Mouse (Mus musculus) MEL (cell line): ENCODE results near the gene Mrpl9. TPM values are rescaled to one million over a fixed set of nuclear protein-coding genes. Genes with fewer than 3 reads are reported as not detected.

Source experiments
- DNase-seq: peaks from one replicate; pipeline ENCODE4 v3.0.0; 2011; ENCODE audit warnings: low read depth, low spot score
- H3K27ac ChIP-seq: 2 replicates; pipeline ENCODE4 v1.5.1; 2012; ENCODE audit warnings: low read depth, mild to moderate bottlenecking, control low read depth, low read length, moderate library complexity; ENCODE audit not compliant: control insufficient read depth
- H3K27me3 ChIP-seq, 2 experiments: fragments of 150-350 bp in 1 of 2; sonication (generic) in 1 of 2; 2 replicates each; pipeline ENCODE4 v1.6.1; 2012; ENCODE audit warnings: low read length in 2 of 2, mild to moderate bottlenecking in 2 of 2, improper control_type of control experiment in 1 of 2, moderate library complexity in 1 of 2; ENCODE audit not compliant: insufficient read depth in 2 of 2, control insufficient read depth in 1 of 2
- H3K36me3 ChIP-seq, 2 experiments: 2 replicates each; pipeline ENCODE4 v1.6.1; 2012 to 2014; ENCODE audit warnings: low read length in 2 of 2, improper control_type of control experiment in 1 of 2, inconsistent platforms in 1 of 2, mild to moderate bottlenecking in 1 of 2; ENCODE audit not compliant: insufficient read depth in 2 of 2, control insufficient read depth in 1 of 2
- H3K4me1 ChIP-seq, 2 experiments: fragments of 150-350 bp in 1 of 2; sonication (generic) in 1 of 2; 2 replicates each; pipeline ENCODE4 v1.6.1; 2012; ENCODE audit warnings: low read length in 2 of 2, improper control_type of control experiment in 1 of 2, mild to moderate bottlenecking in 1 of 2; ENCODE audit not compliant: insufficient read depth in 2 of 2, control insufficient read depth in 1 of 2
- H3K4me3 ChIP-seq, 2 experiments: fragments of 150-350 bp in 1 of 2; sonication (generic) in 1 of 2; 2 replicates each; pipeline ENCODE4 v1.5.1; 2012; ENCODE audit warnings: low read depth in 2 of 2, low read length in 2 of 2, mild to moderate bottlenecking in 2 of 2, moderate library complexity in 2 of 2, control low read depth in 1 of 2, improper control_type of control experiment in 1 of 2; ENCODE audit not compliant: control insufficient read depth in 1 of 2, insufficient read depth in 1 of 2
- H3K79me2 ChIP-seq: 2 replicates; pipeline ENCODE4 v1.6.1; 2012; ENCODE audit warnings: mild to moderate bottlenecking, low read length, moderate library complexity; ENCODE audit not compliant: control insufficient read depth, poor library complexity, insufficient read depth
- H3K9ac ChIP-seq: 2 replicates; pipeline ENCODE4 v1.6.1; 2012; ENCODE audit warnings: low read depth, mild to moderate bottlenecking, control low read depth, low read length, moderate library complexity; ENCODE audit not compliant: control insufficient read depth, poor library complexity, severe bottlenecking
- H3K9me3 ChIP-seq: fragments of 150-350 bp; sonication (generic); replicated peaks from 2 replicates; pipeline ENCODE4 v1.6.1; 2012; ENCODE audit warnings: mild to moderate bottlenecking, low read length, improper control_type of control experiment, moderate library complexity; ENCODE audit not compliant: insufficient read depth
- CTCF ChIP-seq, 3 experiments: IDR thresholded peaks in 2 of 3; conservative IDR thresholded peaks in 1 of 3; 2 replicates each; pipeline ENCODE4 v1.5.1; 2011 to 2012; ENCODE audit warnings: low read length in 3 of 3, low read depth in 2 of 3, mild to moderate bottlenecking in 2 of 3, improper control_type of control experiment in 1 of 3, inconsistent platforms in 1 of 3, mixed read lengths in 1 of 3, moderate library complexity in 1 of 3; ENCODE audit not compliant: control insufficient read depth in 1 of 3, insufficient read depth in 1 of 3, poor library complexity in 1 of 3, severe bottlenecking in 1 of 3
- ELF1 ChIP-seq: IDR thresholded peaks from 2 replicates; pipeline ENCODE4 v1.6.1; 2014; ENCODE audit warnings: low read depth, mild to moderate bottlenecking, inconsistent platforms, low read length, improper control_type of control experiment, moderate library complexity
- MAFK ChIP-seq: IDR thresholded peaks from 2 replicates; pipeline ENCODE4 v1.6.1; 2011; ENCODE audit warnings: low read depth, mild to moderate bottlenecking, low read length, improper control_type of control experiment, borderline replicate concordance
- MYC ChIP-seq: IDR thresholded peaks from 2 replicates; pipeline ENCODE4 v1.6.1; 2011; ENCODE audit warnings: low read depth, mild to moderate bottlenecking, low read length, improper control_type of control experiment, moderate library complexity
- POLR2A ChIP-seq, 2 experiments: IDR thresholded peaks; 2 replicates each; pipeline ENCODE4 v1.6.1; 2011 to 2012; ENCODE audit warnings: low read length in 2 of 2, mild to moderate bottlenecking in 2 of 2, control low read depth in 1 of 2, improper control_type of control experiment in 1 of 2, low read depth in 1 of 2, moderate library complexity in 1 of 2; ENCODE audit not compliant: control insufficient read depth in 1 of 2, insufficient read depth in 1 of 2, poor library complexity in 1 of 2
- RAD21 ChIP-seq: IDR thresholded peaks from 2 replicates; pipeline ENCODE4 v1.6.1; 2011; ENCODE audit warnings: mild to moderate bottlenecking, low read depth, low read length, improper control_type of control experiment
- RCOR1 ChIP-seq: IDR thresholded peaks from 2 replicates; pipeline ENCODE4 v1.6.1; 2012; ENCODE audit warnings: low read depth, mild to moderate bottlenecking, inconsistent platforms, low read length, improper control_type of control experiment
- SMC3 ChIP-seq: IDR thresholded peaks from 2 replicates; pipeline ENCODE4 v1.6.1; 2011; ENCODE audit warnings: low read depth, low read length, improper control_type of control experiment
- USF2 ChIP-seq, 2 experiments: IDR thresholded peaks; 2 replicates each; pipeline ENCODE4 v1.6.1; 2011 to 2012; ENCODE audit warnings: improper control_type of control experiment in 2 of 2, low read length in 2 of 2, borderline replicate concordance in 1 of 2, inconsistent platforms in 1 of 2, low read depth in 1 of 2, mild to moderate bottlenecking in 1 of 2; ENCODE audit not compliant: insufficient read depth in 1 of 2
- ZC3H11A ChIP-seq: IDR thresholded peaks from 2 replicates; pipeline ENCODE4 v1.6.1; 2012; ENCODE audit warnings: low read depth, mild to moderate bottlenecking, inconsistent platforms, low read length, improper control_type of control experiment
- polyA plus RNA-seq, 2 experiments: library from polyadenylated mRNA; stranded (reverse) in 1 of 2; unstranded in 1 of 2; fragments of >175 nt in 1 of 2; fragments of >200 nt in 1 of 2; gene quantifications; 2 replicates each; pipeline versions ENCODE4 v1.2.1 to v1.2.4; 2012; ENCODE audit warnings: low replicate concordance in 2 of 2, low read depth in 1 of 2; ENCODE audit not compliant: insufficient read length in 2 of 2, insufficient read depth in 1 of 2, missing spikeins in 1 of 2
- total RNA-seq: library from RNA; depleted of rRNA; stranded (reverse); fragments of 300-350 nt; gene quantifications from 2 replicates; pipeline ENCODE4 v1.2.3, GENCODE M21; 2012

Gene Mrpl9
- total and polyA plus RNA-seq, 3 experiments: 191 to 208 TPM; not detected in 1

DNA sequence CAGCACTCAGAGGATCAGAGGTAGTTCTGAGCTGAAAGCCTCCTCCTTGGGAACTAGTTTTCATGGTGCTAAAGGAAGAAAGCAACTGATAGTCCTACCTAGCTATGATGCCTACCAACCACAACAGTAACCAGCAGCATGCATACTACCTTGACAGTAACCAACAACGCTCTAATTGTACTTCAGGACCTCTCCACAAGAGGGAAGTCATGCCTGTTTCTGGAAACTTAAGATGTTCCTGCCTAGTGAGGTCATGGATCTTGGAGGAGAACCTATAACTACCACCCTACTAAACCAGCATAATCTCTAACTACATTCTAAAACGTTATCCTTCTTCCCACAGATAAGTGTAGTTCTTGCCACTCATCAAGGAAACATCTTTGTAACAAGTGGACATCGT, 1.9 kb upstream of the Mrpl9 start:
- peaks cover 13% of the 10 kb centered on the region for H3K79me2 ChIP-seq
- H3K4me3 ChIP-seq: no peak overlapping the region
- no peak overlapping the region for H3K27ac ChIP-seq
- DNase-seq: peak; percentile 73
- no peaks in the 10 kb centered on the region for H3K9me3 ChIP-seq
- H3K4me1 ChIP-seq: peaks cover 0 to 8% of the 10 kb centered on the region in 2 experiments; a peak in 2 of 4 replicates
- H3K27me3 ChIP-seq: peaks cover 4 to 14% of the 10 kb centered on the region in 2 experiments
- H3K36me3 ChIP-seq: peaks cover 2 to 11% of the 10 kb centered on the region in 2 experiments; a peak in 3 of 4 replicates
- TF ChIP-seq SMC3 (peak; percentile 65), CTCF (IDR thresholded peaks at IDR 0.05 in 2 of 3, conservative IDR thresholded peaks at IDR 0.05 in 1 of 3; ENCODE audit: control insufficient read depth in 1 of 3, insufficient read depth in 1 of 3, low read depth in 2 of 3, low read length in 3 of 3, poor library complexity in 1 of 3, severe bottlenecking in 1 of 3) (peak in 2 of 3 experiments; percentile 63 to 65; a peak in 4 of 6 replicates), ZC3H11A (peak; percentile 33), MAFK (no peak), ELF1 (no peak), USF2 (IDR thresholded peaks at IDR 0.05; ENCODE audit: borderline replicate concordance in 1 of 2, insufficient read depth in 1 of 2, low read depth in 1 of 2, low read length in 2 of 2) (no peak), RAD21 (peak; percentile 58)
- no peak overlapping the region for H3K9ac ChIP-seq

GRCm38 (mm10) chr3:94443597-94443964, 463 bp downstream of the Mrpl9 start, which contains the start of gene Oaz3:
Gene Oaz3 (minus strand): TSS chr3:94443915.
- peaks cover 0 to 8% of the 10 kb centered on the region in 2 experiments; a peak in 2 of 4 replicates for H3K4me1 ChIP-seq
- no peaks in the 10 kb centered on the region for H3K9me3 ChIP-seq
- peaks cover 13% of the 10 kb centered on the region for H3K79me2 ChIP-seq
- H3K27ac ChIP-seq: peak within 1 kb of the TSS; percentile 46
- peaks cover 11 to 18% of the 10 kb centered on the region in 2 experiments for H3K36me3 ChIP-seq
- TF ChIP-seq USF2 (IDR thresholded peaks at IDR 0.05; ENCODE audit: borderline replicate concordance in 1 of 2, insufficient read depth in 1 of 2, low read depth in 1 of 2, low read length in 2 of 2) (no peak), MYC (0 out of 2 replicates have a peak, but pooled peaks have one; percentile 6)
- H3K9ac ChIP-seq: peak within 1 kb of the TSS; percentile 84
- H3K27me3 ChIP-seq: peaks cover 1 to 5% of the 10 kb centered on the region in 2 experiments; a peak in 2 of 4 replicates
- peak within 1 kb of the TSS; percentile 76 to 93 for H3K4me3 ChIP-seq
- DNase-seq: no peak

DNA sequence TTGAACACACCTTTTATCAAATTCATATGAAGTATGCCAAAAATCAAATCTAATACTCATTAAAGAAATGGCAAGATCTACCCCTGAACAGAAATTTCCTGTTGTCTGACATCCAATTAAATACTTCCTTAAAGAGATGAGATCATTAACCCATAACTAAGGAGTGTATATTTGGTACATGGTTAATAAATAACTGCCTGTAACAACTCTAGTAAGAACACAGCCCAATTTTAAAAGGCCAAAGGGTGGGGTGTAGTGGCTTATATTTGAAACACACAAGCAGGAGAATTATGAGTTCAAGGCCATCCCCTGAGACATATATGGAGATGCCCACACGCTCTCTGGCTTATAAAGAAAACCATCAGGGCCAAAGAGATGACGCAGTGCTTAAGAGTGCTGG, 6.3 kb downstream of the Mrpl9 start:
- H3K4me1 ChIP-seq: peaks cover 0 to 3% of the 10 kb centered on the region in 2 experiments; a peak in 2 of 4 replicates
- no peak overlapping the region for H3K9ac ChIP-seq
- peaks cover 4 to 21% of the 10 kb centered on the region in 2 experiments for H3K36me3 ChIP-seq
- H3K4me3 ChIP-seq: no peak overlapping the region
- TF ChIP-seq RCOR1: no peak
- 0 out of 4 replicates have a peak, but pooled peaks of 1 of the 2 experiments have one; percentile 27 for TF ChIP-seq POLR2A (IDR thresholded peaks at IDR 0.05; ENCODE audit: control insufficient read depth in 1 of 2, insufficient read depth in 1 of 2, low read depth in 1 of 2, low read length in 2 of 2, poor library complexity in 1 of 2)
- H3K27ac ChIP-seq: no peak overlapping the region
- H3K27me3 ChIP-seq: no peaks in the 10 kb centered on the region
- DNase-seq: no peak
- H3K79me2 ChIP-seq: peaks cover 1% of the 10 kb centered on the region; the same call in 1 of the 2 replicates
- H3K9me3 ChIP-seq: no peaks in the 10 kb centered on the region
